8 mouse cellular contexts compared by ENCODE assay signal in the genomic region with DNA sequence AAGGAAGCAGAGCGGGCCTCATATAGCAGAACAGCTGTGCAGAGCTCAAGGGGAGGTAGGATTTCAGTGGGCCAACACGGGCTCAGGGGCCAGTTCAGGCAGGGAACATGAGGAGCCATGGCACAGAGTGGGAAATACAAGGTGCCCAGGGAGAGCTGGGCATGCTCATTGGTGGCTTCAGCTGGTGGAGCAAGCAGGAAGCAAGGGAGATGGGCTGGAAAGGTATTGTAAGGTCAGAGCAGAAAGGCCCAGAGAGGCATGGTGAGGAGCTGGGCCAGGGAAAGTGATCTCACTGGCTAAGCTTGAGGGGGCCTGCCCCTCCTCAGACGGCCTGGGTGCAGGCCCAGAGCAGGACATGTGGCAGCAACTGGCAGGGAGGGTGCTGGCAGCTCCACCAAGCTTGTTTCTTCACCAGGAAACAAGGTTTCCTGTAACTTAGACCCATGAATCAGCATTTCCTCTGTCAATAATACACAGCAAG.
DNase-seq lines count a peak whose midpoint lies in the region; ATAC-seq lines count a peak whose summit lies in the region.
"Had no signal": no experiment of that assay in that cellular context is flagged by ENCODE, and none has a peak within 500 bp of the region (broad histone marks: within the 10 kb centered on the region; RNA-seq: fewer than 3 reads in every experiment).

No protein-coding gene starts in this region.

- peak; percentile 43 for DNase-seq in CD4-positive, CD25-positive, alpha-beta regulatory T cell, adult 2 months (ENCODE audit: low read depth, low spot score)
- peak; percentile 90 for DNase-seq in adipocyte (ENCODE audit: low spot score)
- DNase-seq in heart, embryonic 10.5 days (ENCODE audit: low spot score) = no peak
- peak; percentile 47 to 87 for DNase-seq in kidney, postnatal 25 days
- DNase-seq in lung, postnatal 4 days = peak; percentile 42 to 65
- no peak for DNase-seq in spleen, postnatal 14 days (ENCODE audit: low spot score in 2 of 2)

- no peak for ATAC-seq in midbrain, embryonic 16.5 days

- no peaks in the 10 kb centered on the region for H3K36me3 ChIP-seq in heart, embryonic 10.5 days
- H3K36me3 ChIP-seq in midbrain, embryonic 16.5 days (ENCODE audit: control insufficient read depth, insufficient read depth, low read length) = no peaks in the 10 kb centered on the region
- H3K36me3 ChIP-seq: stomach, embryonic 15.5 days had no signal

- H3K4me3 ChIP-seq in heart, embryonic 10.5 days = no peak overlapping the region
- H3K4me3 ChIP-seq in midbrain, embryonic 16.5 days (ENCODE audit: low read depth, low read length) = no peak overlapping the region
- H3K4me3 ChIP-seq: stomach, embryonic 15.5 days had no signal

- no peak overlapping the region for H3K4me2 ChIP-seq in midbrain, embryonic 16.5 days (ENCODE audit: low read length)
- H3K4me2 ChIP-seq: stomach, embryonic 15.5 days had no signal

- H3K27ac ChIP-seq in heart, embryonic 10.5 days = peak overlapping the region; percentile 6; the same call in 1 of the 2 replicates
- H3K27ac ChIP-seq in midbrain, embryonic 16.5 days (ENCODE audit: low read length) = no peak overlapping the region
- H3K27ac ChIP-seq: stomach, embryonic 15.5 days had no signal

- 0 out of 2 replicates have a peak, but pooled peaks cover 8% of the 10 kb centered on the region for H3K4me1 ChIP-seq in heart, embryonic 10.5 days
- H3K4me1 ChIP-seq in midbrain, embryonic 16.5 days (ENCODE audit: control insufficient read depth, insufficient read depth, low read length) = no peaks in the 10 kb centered on the region

- H3K9me3 ChIP-seq in heart, embryonic 10.5 days = no peaks in the 10 kb centered on the region
- no peaks in the 10 kb centered on the region for H3K9me3 ChIP-seq in midbrain, embryonic 16.5 days (replicated peaks; ENCODE audit: control insufficient read depth, low read length, poor library complexity, severe bottlenecking)
- H3K9me3 ChIP-seq: stomach, embryonic 15.5 days had no signal

- H3K27me3 ChIP-seq in heart, embryonic 10.5 days (ENCODE audit: insufficient read depth, poor library complexity, severe bottlenecking) = no peaks in the 10 kb centered on the region
- H3K27me3 ChIP-seq in midbrain, embryonic 16.5 days (ENCODE audit: control insufficient read depth, insufficient read depth, low read depth, low read length) = no peaks in the 10 kb centered on the region
- H3K27me3 ChIP-seq: stomach, embryonic 15.5 days had no signal

- no peak overlapping the region for H3K9ac ChIP-seq in midbrain, embryonic 16.5 days (ENCODE audit: low read depth, low read length)
- H3K9ac ChIP-seq: stomach, embryonic 15.5 days had no signal

- WGBS in heart, embryonic 10.5 days = 74% methylated on average over 3 of the region's 3 CpGs
- 68% methylated on average over 3 of the region's 3 CpGs for WGBS in midbrain, embryonic 16.5 days

Comparison
In these comparisons a context has a peak if more than half of its experiments do, and no peak if none do; other contexts are left out.
1. DNase-seq: peak in CD4-positive, CD25-positive, alpha-beta regulatory T cell, adult 2 months (single experiment), adipocyte (single experiment), kidney, postnatal 25 days (2 of 2) and lung, postnatal 4 days (2 of 2); none in heart, embryonic 10.5 days (single experiment) and spleen, postnatal 14 days (0 of 2).